Mouse (Mus musculus): ENCODE measurements around the gene Far2. TPM values are rescaled to one million over a fixed set of nuclear protein-coding genes. Genes with fewer than 3 reads are reported as not detected.
"Not testable (repeated sequence)": the region's sequence is repeated elsewhere in the genome, so short reads cannot be mapped to it uniquely, and the experiment has no call there.

The Far2 gene
- polyA plus RNA-seq, 1 experiment from 2014 or later = 1.2 TPM

- H3K27ac ChIP-seq (ENCODE audit: low read depth) = no peak overlapping the region
- no peak overlapping the region for H3K4me3 ChIP-seq (ENCODE audit: low read depth, low read length)
- ATAC-seq = no peak
- 60% methylated on average over 2 of the region's 2 CpGs for WGBS (ENCODE audit: insufficient replicate concordance)
- H3K9ac ChIP-seq (replicated peaks) = no peak overlapping the region
- no peaks in the 10 kb centered on the region for H3K36me3 ChIP-seq (replicated peaks; ENCODE audit: insufficient read depth, low read length)
- H3K4me1 ChIP-seq (ENCODE audit: insufficient read depth) = peaks cover 11% of the 10 kb centered on the region
- no peak overlapping the region for H3K4me2 ChIP-seq (ENCODE audit: low read depth, low read length)
- H3K9me3 ChIP-seq (ENCODE audit: low read length) = no peaks in the 10 kb centered on the region
- H3K27me3 ChIP-seq (ENCODE audit: insufficient read depth, low read length) = no peaks in the 10 kb centered on the region
- no peak for TF ChIP-seq CTCF (IDR thresholded peaks at IDR 0.05; ENCODE audit: low read depth)
- no peak for TF ChIP-seq EP300 (IDR thresholded peaks at IDR 0.05; ENCODE audit: low read depth)
- no peak for DNase-seq
These were observed 64.1 kb downstream of the Far2 start for GRCm38 (mm10) chr6:148110996-148111633.

- 69% methylated on average over 5 of the region's 5 CpGs for WGBS (ENCODE audit: insufficient replicate concordance)
- Histone ChIP-seq H3K9me3 (ENCODE audit: low read length) (no peaks in the 10 kb centered on the region), H3K4me3 (ENCODE audit: low read depth, low read length) (no peak overlapping the region), H3K4me1 (ENCODE audit: insufficient read depth) (no peaks in the 10 kb centered on the region), H3K9ac (replicated peaks) (no peak overlapping the region), H3K27ac (ENCODE audit: low read depth) (no peak overlapping the region), H3K27me3 (ENCODE audit: insufficient read depth, low read length) (no peaks in the 10 kb centered on the region), H3K36me3 (replicated peaks; ENCODE audit: insufficient read depth, low read length) (no peaks in the 10 kb centered on the region), H3K4me2 (ENCODE audit: low read depth, low read length) (no peak overlapping the region)
- DNase-seq (no peak), ATAC-seq (no peak)
- TF ChIP-seq CTCF (IDR thresholded peaks at IDR 0.05; ENCODE audit: low read depth) = no peak
- no peak for TF ChIP-seq EP300 (IDR thresholded peaks at IDR 0.05; ENCODE audit: low read depth)
These were observed 69.3 kb downstream of the Far2 start for GRCm38 (mm10) chr6:148116371-148116770.

GRCm38 (mm10) chr6:148116907-148117306 lies 69.8 kb downstream of the Far2 start:
- H3K4me1 ChIP-seq (ENCODE audit: insufficient read depth) = no peaks in the 10 kb centered on the region
- no peaks in the 10 kb centered on the region for H3K36me3 ChIP-seq (replicated peaks; ENCODE audit: insufficient read depth, low read length)
- no peak overlapping the region for H3K4me3 ChIP-seq (ENCODE audit: low read depth, low read length)
- H3K27me3 ChIP-seq (ENCODE audit: insufficient read depth, low read length) = no peaks in the 10 kb centered on the region
- TF ChIP-seq CTCF (IDR thresholded peaks at IDR 0.05; ENCODE audit: low read depth) (no peak), EP300 (IDR thresholded peaks at IDR 0.05; ENCODE audit: low read depth) (no peak)
- no peak for DNase-seq
- no peak overlapping the region for H3K27ac ChIP-seq (ENCODE audit: low read depth)
- no peak overlapping the region for H3K9ac ChIP-seq (replicated peaks)
- no peak overlapping the region for H3K4me2 ChIP-seq (ENCODE audit: low read depth, low read length)
- no peaks in the 10 kb centered on the region for H3K9me3 ChIP-seq (ENCODE audit: low read length)
- no peak for ATAC-seq
- WGBS (ENCODE audit: insufficient replicate concordance) = 81% methylated on average over 3 of the region's 3 CpGs

- no peak overlapping the region for H3K9ac ChIP-seq (replicated peaks)
- H3K9me3 ChIP-seq (ENCODE audit: low read length) = no peaks in the 10 kb centered on the region
- no peaks in the 10 kb centered on the region for H3K27me3 ChIP-seq (ENCODE audit: insufficient read depth, low read length)
- H3K36me3 ChIP-seq (replicated peaks; ENCODE audit: insufficient read depth, low read length) = no peaks in the 10 kb centered on the region
- no peak overlapping the region for H3K4me3 ChIP-seq (ENCODE audit: low read depth, low read length)
- no peaks in the 10 kb centered on the region for H3K4me1 ChIP-seq (ENCODE audit: insufficient read depth)
- TF ChIP-seq CTCF (IDR thresholded peaks at IDR 0.05; ENCODE audit: low read depth) (no peak), EP300 (IDR thresholded peaks at IDR 0.05; ENCODE audit: low read depth) (no peak)
- H3K27ac ChIP-seq (ENCODE audit: low read depth) = no peak overlapping the region
- no peak for ATAC-seq
- 89% methylated on average over 1 of the region's 1 CpGs for WGBS (ENCODE audit: insufficient replicate concordance)
- DNase-seq = no peak
- no peak overlapping the region for H3K4me2 ChIP-seq (ENCODE audit: low read depth, low read length)
These were observed 70.6 kb downstream of the Far2 start for GRCm38 (mm10) chr6:148117696-148118095.

- H3K27ac ChIP-seq (ENCODE audit: low read depth) = no peak overlapping the region
- no peaks in the 10 kb centered on the region for H3K27me3 ChIP-seq (ENCODE audit: insufficient read depth, low read length)
- H3K9ac ChIP-seq (replicated peaks) = no peak overlapping the region
- TF ChIP-seq EP300 (IDR thresholded peaks at IDR 0.05; ENCODE audit: low read depth) (no peak), CTCF (IDR thresholded peaks at IDR 0.05; ENCODE audit: low read depth) (no peak)
- 48% methylated on average over 1 of the region's 1 CpGs for WGBS (ENCODE audit: insufficient replicate concordance)
- H3K36me3 ChIP-seq (replicated peaks; ENCODE audit: insufficient read depth, low read length) = no peaks in the 10 kb centered on the region
- no peak overlapping the region for H3K4me2 ChIP-seq (ENCODE audit: low read depth, low read length)
- H3K4me3 ChIP-seq (ENCODE audit: low read depth, low read length) = no peak overlapping the region
- no peaks in the 10 kb centered on the region for H3K4me1 ChIP-seq (ENCODE audit: insufficient read depth)
- no peaks in the 10 kb centered on the region for H3K9me3 ChIP-seq (ENCODE audit: low read length)
- DNase-seq (no peak), ATAC-seq (no peak)
These were observed 73.6 kb downstream of the Far2 start for GRCm38 (mm10) chr6:148120703-148121102.

- not testable (repeated sequence) for H3K9me3 ChIP-seq (ENCODE audit: low read length); H3K27me3 ChIP-seq (ENCODE audit: insufficient read depth, low read length); H3K4me3 ChIP-seq (ENCODE audit: low read depth, low read length); H3K27ac ChIP-seq (ENCODE audit: low read depth); ATAC-seq; DNase-seq; H3K9ac ChIP-seq (replicated peaks); H3K4me2 ChIP-seq (ENCODE audit: low read depth, low read length); H3K4me1 ChIP-seq (ENCODE audit: insufficient read depth); H3K36me3 ChIP-seq (replicated peaks; ENCODE audit: insufficient read depth, low read length)
- 71% methylated on average over 10 of the region's 10 CpGs for WGBS (ENCODE audit: insufficient replicate concordance)
These were observed 79.8 kb downstream of the Far2 start for GRCm38 (mm10) chr6:148126851-148127250.

- DNase-seq (no peak), ATAC-seq (no peak)
- Histone ChIP-seq H3K9me3 (ENCODE audit: low read length) (no peaks in the 10 kb centered on the region), H3K27me3 (ENCODE audit: insufficient read depth, low read length) (no peaks in the 10 kb centered on the region), H3K4me2 (ENCODE audit: low read depth, low read length) (no peak overlapping the region), H3K4me1 (ENCODE audit: insufficient read depth) (no peaks in the 10 kb centered on the region), H3K27ac (ENCODE audit: low read depth) (no peak overlapping the region), H3K9ac (replicated peaks) (no peak overlapping the region), H3K4me3 (ENCODE audit: low read depth, low read length) (no peak overlapping the region), H3K36me3 (replicated peaks; ENCODE audit: insufficient read depth, low read length) (no peaks in the 10 kb centered on the region)
- 75% methylated on average over 10 of the region's 10 CpGs for WGBS (ENCODE audit: insufficient replicate concordance)
- TF ChIP-seq EP300 (IDR thresholded peaks at IDR 0.05; ENCODE audit: low read depth) = no peak
- no peak for TF ChIP-seq CTCF (IDR thresholded peaks at IDR 0.05; ENCODE audit: low read depth)
These were observed 85.3 kb downstream of the Far2 start for GRCm38 (mm10) chr6:148132314-148132713.
